Mouse (Mus musculus) mouse trophoblast stem cell (cell line): Measurements from ENCODE around the gene Ssh3.

Source experiments
- in situ Hi-C, 2 experiments: fragments of 300-500 bp; cut with MseI, MboI; formaldehyde crosslinking; loops; 2 replicates in 1 of 2; 3 replicates in 1 of 2; pipeline ENCODE4 v1.15.1; 2025

The Ssh3 gene

GRCm38 (mm10) chr19:4217855-4218254 is 51.1 kb downstream of the Ssh3 start:
- in situ Hi-C loops: no loop called here

- in situ Hi-C loops: no loop called here
These were observed 51.8 kb downstream of the Ssh3 start for GRCm38 (mm10) chr19:4217140-4217539.

- in situ Hi-C loops: no loop called here
These were observed 52.8 kb downstream of the Ssh3 start for GRCm38 (mm10) chr19:4216041-4216685.

GRCm38 (mm10) chr19:4215451-4215840 is 53.5 kb downstream of the Ssh3 start:
- in situ Hi-C loops: no loop called here

GRCm38 (mm10) chr19:4214771-4215450 is 54.1 kb downstream of the Ssh3 start:
- in situ Hi-C loops: no loop called here

- in situ Hi-C loops: no loop called here
These were observed 54.8 kb downstream of the Ssh3 start, which contains the start of the genes Clcf1 and AC109138.7 for GRCm38 (mm10) chr19:4214071-4214770. Gene Clcf1 (plus strand): TSS chr19:4214238. Gene AC109138.7 (plus strand): TSS chr19:4214357.

- in situ Hi-C loops: no loop called here
These were observed 55.4 kb downstream of the Ssh3 start for GRCm38 (mm10) chr19:4213524-4213974.

GRCm38 (mm10) chr19:4211891-4212588 is 56.9 kb downstream of the Ssh3 start:
- in situ Hi-C loops: no loop called here
